Mouse (Mus musculus): Measurements from ENCODE around the gene Wnt3a. TPM values are rescaled to one million over a fixed set of nuclear protein-coding genes. Genes with fewer than 3 reads are reported as not detected.
A peak's percentile ranks its signal among the peaks of the same experiment; 100 is the strongest.
"Not testable (repeated sequence)": the region's sequence is repeated elsewhere in the genome, so short reads cannot be mapped to it uniquely, and the experiment has no call there.

The Wnt3a gene
- total RNA-seq, 2 experiments from 2014 or later: not detected

GRCm38 (mm10) chr11:59218389-59218998 lies 72.1 kb downstream of the Wnt3a start:
- no peak for DNase-seq

- DNase-seq: no peak
Measured at GRCm38 (mm10) chr11:59216955-59217354, 73.6 kb downstream of the Wnt3a start.

- no peak for DNase-seq
Measured at GRCm38 (mm10) chr11:59212892-59213494, 77.6 kb downstream of the Wnt3a start.

- not testable (repeated sequence) for DNase-seq
Measured at GRCm38 (mm10) chr11:59212320-59212719, 78.2 kb downstream of the Wnt3a start.

GRCm38 (mm10) chr11:59211561-59211960 lies 79.0 kb downstream of the Wnt3a start:
- DNase-seq: not testable (repeated sequence)

GRCm38 (mm10) chr11:59210020-59210419 lies 80.5 kb downstream of the Wnt3a start:
- no peak for DNase-seq

- DNase-seq: no peak
Measured at GRCm38 (mm10) chr11:59209580-59209979, 81.0 kb downstream of the Wnt3a start.

- peak; percentile 59 for DNase-seq
Measured at GRCm38 (mm10) chr11:59209003-59209441, 81.5 kb downstream of the Wnt3a start.

- peak; percentile 92 for DNase-seq
Measured at GRCm38 (mm10) chr11:59208153-59208831, 82.3 kb downstream of the Wnt3a start, which contains the start of gene 2310033P09Rik. Gene 2310033P09Rik, plus strand, starts transcription at chr11:59208321.

GRCm38 (mm10) chr11:59202081-59202995 lies 88.2 kb downstream of the Wnt3a start, which contains the start of gene Mrpl55:
Gene Mrpl55, plus strand, starts transcription at chr11:59202486.
- peak; percentile 97 for DNase-seq

- DNase-seq: no peak
Measured at GRCm38 (mm10) chr11:59201216-59202002, 89.1 kb downstream of the Wnt3a start.

Small RNA genes within 50 kb of the gene (microRNA-seq; reads per million reads assigned to microRNA genes)
- gene Gm24756: 0 reads per million in 2 experiments

Other genes starting within 250 kb of the Wnt3a start
- 100 to 1,000 TPM; 664 to 666 TPM for gene Obscn, start 154.3 kb downstream of the Wnt3a start, total RNA-seq (2021)
- 10 to 100 TPM in 1 of 2 experiments, 1 to 10 TPM in 1; 9.4 to 10.6 TPM for gene Iba57, start 127.0 kb downstream of the Wnt3a start, total RNA-seq (2021)
- 1 to 10 TPM in 1 of 2 experiments, under 1 TPM in 1; 0.78 to 1.2 TPM for gene Gjc2, start 107.5 kb downstream of the Wnt3a start, total RNA-seq (2021)
- 10 to 100 TPM; 20.8 to 22.0 TPM for gene Guk1, start 98.5 kb downstream of the Wnt3a start, total RNA-seq (2021)
- 10 to 100 TPM; 36.7 to 38.0 TPM for gene Mrpl55, start 88.3 kb downstream of the Wnt3a start, total RNA-seq (2021)
- gene 2310033P09Rik, start 82.4 kb downstream of the Wnt3a start, total RNA-seq (2021): 1 to 10 TPM; 6.1 to 6.3 TPM
- gene Arf1, start 62.5 kb downstream of the Wnt3a start, total RNA-seq (2021): 100 to 1,000 TPM; 222 to 228 TPM
- gene Wnt9a, start 16.2 kb upstream of the Wnt3a start, total RNA-seq (2021): 10 to 100 TPM; 11.1 to 11.8 TPM
- gene Prss38, start 84.9 kb upstream of the Wnt3a start, total RNA-seq (2021): not detected
- 1 to 10 TPM; 7.9 to 8.2 TPM for gene Jmjd4, start 159.3 kb upstream of the Wnt3a start, total RNA-seq (2021)
- 10 to 100 TPM; 25.8 to 28.0 TPM for gene Snap47, start 160.4 kb upstream of the Wnt3a start, total RNA-seq (2021)
- gene Zfp867, start 181.7 kb upstream of the Wnt3a start, total RNA-seq (2021): 1 to 10 TPM; 4.1 to 4.2 TPM
- 10 to 100 TPM; 14.5 to 14.9 TPM for gene Zkscan17, start 236.0 kb upstream of the Wnt3a start, total RNA-seq (2021)